Mouse (Mus musculus): ENCODE data around the gene Scrn1. TPM values are rescaled to one million over a fixed set of nuclear protein-coding genes. Genes with fewer than 3 reads are reported as not detected.

Scrn1 gene
- polyA plus RNA-seq, 1 experiment from 2014 or later = 73.3 TPM

DNA sequence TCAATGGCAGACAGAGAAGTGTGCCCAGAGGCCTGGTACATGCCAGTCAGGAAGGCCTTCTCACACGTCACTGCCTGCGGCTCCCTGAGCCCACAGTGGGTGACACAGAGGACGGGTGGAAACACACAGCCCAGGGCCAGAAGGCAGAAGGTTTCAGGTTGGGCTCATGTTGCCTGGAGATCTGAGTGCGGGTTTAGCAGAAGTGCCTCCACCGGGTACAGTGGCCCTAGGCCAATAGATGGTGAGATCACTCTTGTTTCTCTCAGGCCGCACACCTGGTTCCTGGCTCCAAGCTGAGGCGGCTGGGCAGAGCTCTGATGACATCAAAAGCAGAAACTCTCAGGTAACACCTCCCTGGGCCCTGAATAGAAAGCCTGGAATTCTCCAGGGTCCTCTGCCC is 70.1 kb downstream of the Scrn1 start:
- DNase-seq (ENCODE audit: low spot score, missing footprints) (no peak), ATAC-seq (ENCODE audit: low FRiP score) (no peak)
- Histone ChIP-seq H3K4me2 (no peak overlapping the region), H3K4me3 (ENCODE audit: low read depth, low read length) (no peak overlapping the region), H3K9me3 (ENCODE audit: control insufficient read depth, low read length) (no peaks in the 10 kb centered on the region; the same call in 1 of the 2 replicates), H3K27ac (ENCODE audit: low read depth, low read length) (no peak overlapping the region), H3K9ac (ENCODE audit: low read length) (no peak overlapping the region), H3K4me1 (ENCODE audit: control insufficient read depth, insufficient read depth, low read length) (peaks cover 15% of the 10 kb centered on the region), H3K27me3 (ENCODE audit: control insufficient read depth, insufficient read depth, low read length) (no peaks in the 10 kb centered on the region), H3K36me3 (ENCODE audit: control insufficient read depth, insufficient read depth, low read length) (no peaks in the 10 kb centered on the region)
- WGBS = 83% methylated on average over 7 of the region's 7 CpGs

- Histone ChIP-seq H3K36me3 (ENCODE audit: control insufficient read depth, insufficient read depth, low read length) (no peaks in the 10 kb centered on the region), H3K9ac (ENCODE audit: low read length) (no peak overlapping the region), H3K4me1 (ENCODE audit: control insufficient read depth, insufficient read depth, low read length) (peaks cover 15% of the 10 kb centered on the region), H3K27me3 (ENCODE audit: control insufficient read depth, insufficient read depth, low read length) (no peaks in the 10 kb centered on the region), H3K9me3 (ENCODE audit: control insufficient read depth, low read length) (no peaks in the 10 kb centered on the region; the same call in 1 of the 2 replicates), H3K27ac (ENCODE audit: low read depth, low read length) (no peak overlapping the region), H3K4me3 (ENCODE audit: low read depth, low read length) (no peak overlapping the region), H3K4me2 (no peak overlapping the region)
- no peak for ATAC-seq (ENCODE audit: low FRiP score)
- DNase-seq (ENCODE audit: low spot score, missing footprints) = no peak
- 63% methylated on average over 11 of the region's 11 CpGs for WGBS
Measured at GRCm38 (mm10) chr6:54494612-54495398, 71.5 kb downstream of the Scrn1 start.

GRCm38 (mm10) chr6:54494097-54494496 is 72.2 kb downstream of the Scrn1 start:
- Histone ChIP-seq H3K9me3 (ENCODE audit: control insufficient read depth, low read length) (no peaks in the 10 kb centered on the region), H3K4me2 (no peak overlapping the region), H3K27me3 (ENCODE audit: control insufficient read depth, insufficient read depth, low read length) (no peaks in the 10 kb centered on the region), H3K4me3 (ENCODE audit: low read depth, low read length) (no peak overlapping the region), H3K4me1 (ENCODE audit: control insufficient read depth, insufficient read depth, low read length) (peaks cover 15% of the 10 kb centered on the region), H3K27ac (ENCODE audit: low read depth, low read length) (no peak overlapping the region), H3K36me3 (ENCODE audit: control insufficient read depth, insufficient read depth, low read length) (no peaks in the 10 kb centered on the region), H3K9ac (ENCODE audit: low read length) (no peak overlapping the region)
- ATAC-seq (ENCODE audit: low FRiP score) = no peak
- DNase-seq (ENCODE audit: low spot score, missing footprints) = no peak

- no peak overlapping the region for H3K4me2 ChIP-seq
- no peak overlapping the region for H3K27ac ChIP-seq (ENCODE audit: low read depth, low read length)
- H3K36me3 ChIP-seq (ENCODE audit: control insufficient read depth, insufficient read depth, low read length) = no peaks in the 10 kb centered on the region
- H3K9me3 ChIP-seq (ENCODE audit: control insufficient read depth, low read length) = no peaks in the 10 kb centered on the region
- H3K9ac ChIP-seq (ENCODE audit: low read length) = no peak overlapping the region
- H3K27me3 ChIP-seq (ENCODE audit: control insufficient read depth, insufficient read depth, low read length) = no peaks in the 10 kb centered on the region
- ATAC-seq (ENCODE audit: low FRiP score) = no peak
- no peak for DNase-seq (ENCODE audit: low spot score, missing footprints)
- peaks cover 15% of the 10 kb centered on the region for H3K4me1 ChIP-seq (ENCODE audit: control insufficient read depth, insufficient read depth, low read length)
- no peak overlapping the region for H3K4me3 ChIP-seq (ENCODE audit: low read depth, low read length)
- 67% methylated on average over 7 of the region's 7 CpGs for WGBS
Measured at GRCm38 (mm10) chr6:54491074-54491473, 75.2 kb downstream of the Scrn1 start.

GRCm38 (mm10) chr6:54485973-54486569 is 80.2 kb downstream of the Scrn1 start:
- Histone ChIP-seq H3K9ac (ENCODE audit: low read length) (0 out of 2 replicates have a peak overlapping the region, but pooled peaks have one; percentile 30), H3K27me3 (ENCODE audit: control insufficient read depth, insufficient read depth, low read length) (no peaks in the 10 kb centered on the region; the same call in 1 of the 2 replicates), H3K36me3 (ENCODE audit: control insufficient read depth, insufficient read depth, low read length) (no peaks in the 10 kb centered on the region), H3K4me3 (ENCODE audit: low read depth, low read length) (no peak overlapping the region), H3K4me1 (ENCODE audit: control insufficient read depth, insufficient read depth, low read length) (peaks cover 7% of the 10 kb centered on the region), H3K9me3 (ENCODE audit: control insufficient read depth, low read length) (no peaks in the 10 kb centered on the region), H3K27ac (ENCODE audit: low read depth, low read length) (no peak overlapping the region), H3K4me2 (peak overlapping the region; percentile 56)
- DNase-seq (ENCODE audit: low spot score, missing footprints) = no peak
- peak; percentile 9; the same call in 1 of the 2 replicates for ATAC-seq (ENCODE audit: low FRiP score)
- WGBS = 32% methylated on average over 6 of the region's 6 CpGs

DNA sequence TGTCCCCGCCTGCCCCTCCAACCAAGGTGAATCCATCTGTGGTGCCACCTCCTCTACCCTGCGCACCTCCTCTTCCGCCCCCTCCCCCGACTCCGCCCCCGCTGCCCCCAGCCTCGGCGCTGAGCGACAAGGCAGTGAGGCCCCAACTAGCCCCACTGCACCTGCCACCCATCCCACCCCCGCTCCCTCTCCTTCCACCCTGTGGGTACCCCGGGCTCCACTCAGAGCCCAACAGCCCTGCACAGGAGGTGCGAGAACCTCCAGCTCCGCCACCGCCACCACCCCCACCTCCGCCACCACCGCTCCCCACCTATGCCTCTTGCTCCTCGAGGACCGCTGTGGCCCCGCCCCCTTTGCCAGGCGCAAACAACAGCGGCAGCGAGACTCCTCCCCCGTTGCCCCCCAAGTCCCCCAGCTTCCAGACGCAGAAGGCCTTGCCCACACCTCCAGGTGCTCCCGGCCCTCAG is 80.8 kb downstream of the Scrn1 start:
- Histone ChIP-seq H3K9me3 (ENCODE audit: control insufficient read depth, low read length) (no peaks in the 10 kb centered on the region), H3K27me3 (ENCODE audit: control insufficient read depth, insufficient read depth, low read length) (no peaks in the 10 kb centered on the region; the same call in 1 of the 2 replicates), H3K4me1 (ENCODE audit: control insufficient read depth, insufficient read depth, low read length) (peaks cover 7% of the 10 kb centered on the region), H3K9ac (ENCODE audit: low read length) (peak overlapping the region; percentile 30; the same call in 1 of the 2 replicates), H3K27ac (ENCODE audit: low read depth, low read length) (no peak overlapping the region), H3K4me2 (peak overlapping the region; percentile 56), H3K4me3 (ENCODE audit: low read depth, low read length) (peak overlapping the region; percentile 32), H3K36me3 (ENCODE audit: control insufficient read depth, insufficient read depth, low read length) (no peaks in the 10 kb centered on the region)
- DNase-seq (ENCODE audit: low spot score, missing footprints) = no peak
- ATAC-seq (ENCODE audit: low FRiP score) = peak; percentile 56
- 3% methylated on average over 24 of the region's 25 CpGs for WGBS

GRCm38 (mm10) chr6:54485000-54485399 is 81.3 kb downstream of the Scrn1 start:
- Histone ChIP-seq H3K4me1 (ENCODE audit: control insufficient read depth, insufficient read depth, low read length) (peaks cover 7% of the 10 kb centered on the region), H3K27ac (ENCODE audit: low read depth, low read length) (no peak overlapping the region), H3K9me3 (ENCODE audit: control insufficient read depth, low read length) (no peaks in the 10 kb centered on the region), H3K9ac (ENCODE audit: low read length) (peak overlapping the region; percentile 30; the same call in 1 of the 2 replicates), H3K4me2 (peak overlapping the region; percentile 56), H3K36me3 (ENCODE audit: control insufficient read depth, insufficient read depth, low read length) (no peaks in the 10 kb centered on the region), H3K4me3 (ENCODE audit: low read depth, low read length) (peak overlapping the region; percentile 32), H3K27me3 (ENCODE audit: control insufficient read depth, insufficient read depth, low read length) (no peaks in the 10 kb centered on the region; the same call in 1 of the 2 replicates)
- DNase-seq (ENCODE audit: low spot score, missing footprints) = peak; percentile 87
- 12% methylated on average over 12 of the region's 12 CpGs for WGBS
- ATAC-seq (ENCODE audit: low FRiP score) = peak; percentile 65; the same call in 1 of the 2 replicates

- peaks cover 7% of the 10 kb centered on the region for H3K4me1 ChIP-seq (ENCODE audit: control insufficient read depth, insufficient read depth, low read length)
- 86% methylated on average over 15 of the region's 15 CpGs for WGBS
- H3K4me3 ChIP-seq (ENCODE audit: low read depth, low read length) = no peak overlapping the region
- H3K4me2 ChIP-seq = no peak overlapping the region
- H3K36me3 ChIP-seq (ENCODE audit: control insufficient read depth, insufficient read depth, low read length) = no peaks in the 10 kb centered on the region
- H3K9me3 ChIP-seq (ENCODE audit: control insufficient read depth, low read length) = no peaks in the 10 kb centered on the region
- DNase-seq (ENCODE audit: low spot score, missing footprints) (no peak), ATAC-seq (ENCODE audit: low FRiP score) (no peak)
- H3K27ac ChIP-seq (ENCODE audit: low read depth, low read length) = no peak overlapping the region
- H3K27me3 ChIP-seq (ENCODE audit: control insufficient read depth, insufficient read depth, low read length) = no peaks in the 10 kb centered on the region; the same call in 1 of the 2 replicates
- H3K9ac ChIP-seq (ENCODE audit: low read length) = no peak overlapping the region
Measured at GRCm38 (mm10) chr6:54481390-54482112, 84.7 kb downstream of the Scrn1 start.

Measured in midbrain, embryonic 11.5 days (tissue).